20 mouse cellular contexts compared by ENCODE assay signal in the genomic region with DNA sequence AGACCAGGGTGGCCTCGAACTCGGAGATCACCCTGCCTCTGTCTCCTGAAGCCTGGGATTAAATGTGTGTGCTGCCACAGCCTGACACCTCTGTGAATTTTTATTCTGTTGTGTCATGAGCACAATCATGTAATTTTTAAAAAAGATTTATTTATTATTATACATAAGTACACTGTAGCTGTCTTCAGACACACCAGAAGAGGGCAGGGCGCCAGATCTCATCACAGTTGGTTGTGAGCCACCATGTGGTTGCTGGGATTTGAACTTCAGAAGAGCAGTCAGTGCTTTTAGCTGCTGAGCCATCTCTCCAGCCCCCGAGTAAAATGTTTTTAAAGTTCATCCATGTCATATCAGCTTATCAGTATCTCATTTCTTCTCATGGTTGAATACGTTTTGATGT. TPM values are rescaled to one million over a fixed set of nuclear protein-coding genes. Genes with fewer than 3 reads are reported as not detected.
DNase-seq lines count a peak whose midpoint lies in the region; ATAC-seq and TF ChIP-seq lines count a peak whose summit lies in the region.
"Had no signal": no experiment of that assay in that cellular context is flagged by ENCODE, and none has a peak within 500 bp of the region (broad histone marks: within the 10 kb centered on the region; RNA-seq: fewer than 3 reads in every experiment).

No protein-coding gene starts in this region.

- DNase-seq in heart, adult 11 months: peak; percentile 64
- no peak for DNase-seq in heart, adult 18-20 months
- peak; percentile 55 for DNase-seq in NIH3T3 (ENCODE audit: low read depth)
- no peak for DNase-seq in frontal cortex, adult 2 months (ENCODE audit: extremely low spot score in 1 of 2, low spot score in 1 of 2)
- DNase-seq: B cell, adult 2 months; cerebellum, adult 8-10 months; kidney, adult 18-20 months; kidney, postnatal 25 days; thymus, adult 2 months had no signal

- WGBS in intestine, postnatal 0 days: 67% methylated on average over 5 of the region's 5 CpGs
- WGBS in intestine, embryonic 15.5 days: 73% methylated on average over 5 of the region's 5 CpGs
- 71% methylated on average over 5 of the region's 5 CpGs for WGBS in kidney, embryonic 16.5 days

- no peaks in the 10 kb centered on the region for H3K36me3 ChIP-seq in intestine, postnatal 0 days (ENCODE audit: control insufficient read depth, insufficient read depth)
- H3K36me3 ChIP-seq in intestine, embryonic 15.5 days: no peaks in the 10 kb centered on the region
- H3K36me3 ChIP-seq in kidney, embryonic 16.5 days (ENCODE audit: insufficient read depth, low read length): no peaks in the 10 kb centered on the region
- H3K36me3 ChIP-seq: lung, embryonic 15.5 days; midbrain, embryonic 13.5 days; neural tube, embryonic 15.5 days had no signal

- H3K27me3 ChIP-seq in intestine, postnatal 0 days (replicated peaks; ENCODE audit: control insufficient read depth, insufficient read depth, low read length): no peaks in the 10 kb centered on the region
- no peaks in the 10 kb centered on the region for H3K27me3 ChIP-seq in intestine, embryonic 15.5 days (replicated peaks)
- no peaks in the 10 kb centered on the region for H3K27me3 ChIP-seq in kidney, embryonic 16.5 days (ENCODE audit: insufficient read depth, low read length)
- H3K27me3 ChIP-seq: lung, embryonic 15.5 days; midbrain, embryonic 13.5 days; neural tube, embryonic 15.5 days had no signal

- no peak overlapping the region for H3K27ac ChIP-seq in intestine, postnatal 0 days (ENCODE audit: low read depth, low read length)
- H3K27ac ChIP-seq in intestine, embryonic 15.5 days: no peak overlapping the region
- H3K27ac ChIP-seq in embryonic fibroblast, embryonic 13.5 days (ENCODE audit: insufficient read depth, low read length): peak overlapping the region; percentile 95
- no peak overlapping the region for H3K27ac ChIP-seq in kidney, embryonic 16.5 days (ENCODE audit: low read length)
- H3K27ac ChIP-seq: lung, embryonic 15.5 days; midbrain, embryonic 13.5 days; neural tube, embryonic 15.5 days had no signal

- peak; percentile 22; the same call in 1 of the 2 replicates for TF ChIP-seq CTCF in intestine, postnatal 0 days (IDR thresholded peaks at IDR 0.05; ENCODE audit: low read depth)
- TF ChIP-seq CTCF in embryonic fibroblast, embryonic 13.5 days (IDR thresholded peaks at IDR 0.05; ENCODE audit: borderline replicate concordance, insufficient read depth, low read length): no peak

- no peak overlapping the region for H3K4me3 ChIP-seq in intestine, postnatal 0 days (ENCODE audit: low read depth, low read length)
- H3K4me3 ChIP-seq in intestine, embryonic 15.5 days (replicated peaks): no peak overlapping the region
- H3K4me3 ChIP-seq in embryonic fibroblast, embryonic 13.5 days (ENCODE audit: insufficient read depth, low read length): no peak overlapping the region
- H3K4me3 ChIP-seq in kidney, embryonic 16.5 days (ENCODE audit: low read length): no peak overlapping the region
- H3K4me3 ChIP-seq: erythroblast, embryonic 14.5 days; lung, embryonic 15.5 days; midbrain, embryonic 13.5 days; neural tube, embryonic 15.5 days had no signal

- H3K9ac ChIP-seq in intestine, postnatal 0 days (ENCODE audit: low read depth, low read length): no peak overlapping the region
- no peak overlapping the region for H3K9ac ChIP-seq in intestine, embryonic 15.5 days
- H3K9ac ChIP-seq in kidney, embryonic 16.5 days (replicated peaks; ENCODE audit: low read length): no peak overlapping the region
- H3K9ac ChIP-seq: lung, embryonic 15.5 days; midbrain, embryonic 13.5 days; neural tube, embryonic 15.5 days had no signal

- TF ChIP-seq POLR2A in embryonic fibroblast, embryonic 13.5 days (IDR thresholded peaks at IDR 0.05; ENCODE audit: low read depth, low read length): no peak

- ATAC-seq in intestine, postnatal 0 days: no peak
- no peak for ATAC-seq in intestine, embryonic 15.5 days
- no peak for ATAC-seq in kidney, embryonic 16.5 days (ENCODE audit: low FRiP score, low TSS enrichment)
- ATAC-seq: forebrain, embryonic 14.5 days; hindbrain, embryonic 16.5 days; midbrain, embryonic 13.5 days had no signal

- peaks cover 31% of the 10 kb centered on the region for H3K4me1 ChIP-seq in intestine, postnatal 0 days (replicated peaks; ENCODE audit: control insufficient read depth, insufficient read depth, low read length)
- H3K4me1 ChIP-seq in intestine, embryonic 15.5 days (replicated peaks): peaks cover 26% of the 10 kb centered on the region
- peaks cover 30% of the 10 kb centered on the region for H3K4me1 ChIP-seq in embryonic fibroblast, embryonic 13.5 days (ENCODE audit: control insufficient read depth, insufficient read depth, low read length)
- peaks cover 18% of the 10 kb centered on the region for H3K4me1 ChIP-seq in kidney, embryonic 16.5 days (ENCODE audit: insufficient read depth, low read length)
- H3K4me1 ChIP-seq: midbrain, embryonic 13.5 days; neural tube, embryonic 15.5 days had no signal

- H3K4me2 ChIP-seq in intestine, postnatal 0 days (replicated peaks; ENCODE audit: low read depth): no peak overlapping the region
- no peak overlapping the region for H3K4me2 ChIP-seq in intestine, embryonic 15.5 days (replicated peaks)
- no peak overlapping the region for H3K4me2 ChIP-seq in kidney, embryonic 16.5 days (replicated peaks; ENCODE audit: low read depth, low read length)
- H3K4me2 ChIP-seq: liver, embryonic 11.5 days; lung, embryonic 15.5 days; midbrain, embryonic 13.5 days; neural tube, embryonic 15.5 days had no signal

- no peaks in the 10 kb centered on the region for H3K9me3 ChIP-seq in intestine, postnatal 0 days (ENCODE audit: control insufficient read depth)
- H3K9me3 ChIP-seq in intestine, embryonic 15.5 days: no peaks in the 10 kb centered on the region
- no peaks in the 10 kb centered on the region for H3K9me3 ChIP-seq in kidney, embryonic 16.5 days (ENCODE audit: low read length)
- H3K9me3 ChIP-seq: lung, embryonic 15.5 days; midbrain, embryonic 13.5 days; neural tube, embryonic 15.5 days had no signal

RNA-seq across cellular contexts. Expression of gene Adk, which starts 33.3 kb away (rescaled TPM):
- 100 to 1,000 TPM; 228 to 242 TPM for total RNA-seq in heart, adult 18-20 months (2021)
- polyA plus RNA-seq in intestine, postnatal 0 days (2015; fragmentation: Nextera tagmentation; extraction: Ambion mirVana): 240 and 254 TPM in 2 replicates
- 215 and 230 TPM in 2 replicates for polyA plus RNA-seq in intestine, embryonic 15.5 days (2015; fragmentation: Nextera tagmentation; extraction: Ambion mirVana)
- 114 and 117 TPM in 2 replicates for polyA plus RNA-seq in embryonic fibroblast, embryonic 13.5 days (2011; ENCODE audit: insufficient read length, low read depth, missing spikeins)
- 80.6 and 84.0 TPM in 2 replicates for polyA plus RNA-seq in frontal cortex, adult 2 months (2012; rRNA removed)
- polyA plus RNA-seq in kidney, embryonic 16.5 days (2015; fragmentation: Nextera tagmentation; extraction: Ambion mirVana): 158 and 167 TPM in 2 replicates

RNA-seq across cellular contexts. Expression of gene Ap3m1, which starts 33.4 kb away (rescaled TPM):
- total RNA-seq in heart, adult 18-20 months (2021): 10 to 100 TPM; 48.1 to 48.8 TPM
- 58.8 and 60.0 TPM in 2 replicates for polyA plus RNA-seq in intestine, postnatal 0 days (2015; fragmentation: Nextera tagmentation; extraction: Ambion mirVana)
- 70.2 and 79.0 TPM in 2 replicates for polyA plus RNA-seq in intestine, embryonic 15.5 days (2015; fragmentation: Nextera tagmentation; extraction: Ambion mirVana)
- 99.0 and 102 TPM in 2 replicates for polyA plus RNA-seq in embryonic fibroblast, embryonic 13.5 days (2011; ENCODE audit: insufficient read length, low read depth, missing spikeins)
- 54.2 and 57.1 TPM in 2 replicates for polyA plus RNA-seq in frontal cortex, adult 2 months (2012; rRNA removed)
- 79.1 and 82.5 TPM in 2 replicates for polyA plus RNA-seq in kidney, embryonic 16.5 days (2015; fragmentation: Nextera tagmentation; extraction: Ambion mirVana)

Comparison
In these comparisons a context has a peak if more than half of its experiments do, and no peak if none do; other contexts are left out.
1. DNase-seq: peak in heart, adult 11 months (single experiment) and NIH3T3 (single experiment); none in heart, adult 18-20 months (0 of 2) and frontal cortex, adult 2 months (0 of 2).